Mouse (Mus musculus) frontal cortex, adult 2 months (tissue): ENCODE measurements around the gene Eme2. TPM values are rescaled to one million over a fixed set of nuclear protein-coding genes. Genes with fewer than 3 reads are reported as not detected.

Experiments
- DNase-seq, 2 experiments: peaks; one replicate each; pipeline ENCODE4 v3.0.0; 2022; ENCODE audit warnings: low spot score in 1 of 2; ENCODE audit errors: extremely low spot score in 1 of 2
- polyA plus RNA-seq: library from polyadenylated mRNA; depleted of rRNA; stranded (reverse); fragments of >200 nt; gene quantifications from 2 replicates; pipeline ENCODE4 v1.2.3, GENCODE M21; 2012

Gene Eme2
- polyA plus RNA-seq, 1 experiment: 67.9 TPM

GRCm38 (mm10) chr17:24897600-24897999, 2.7 kb upstream of the Eme2 start:
- DNase-seq: no peak

GRCm38 (mm10) chr17:24896993-24897269, 2.0 kb upstream of the Eme2 start:
- DNase-seq: peak in 1 of 2 experiments; percentile 32

GRCm38 (mm10) chr17:24896241-24896992, 1.5 kb upstream of the Eme2 start, which contains the start of gene Nme3:
Nme3 (plus strand) TSS chr17:24896500.
- DNase-seq: peak in 1 of 2 experiments; percentile 73

GRCm38 (mm10) chr17:24895571-24896240, 819 bp upstream of the Eme2 start:
- no peak for DNase-seq

GRCm38 (mm10) chr17:24894061-24894994, 559 bp downstream of the Eme2 start:
- no peak for DNase-seq

- DNase-seq: no peak
Observed at GRCm38 (mm10) chr17:24893276-24893675, 1.6 kb downstream of the Eme2 start.

GRCm38 (mm10) chr17:24892785-24893184, 2.1 kb downstream of the Eme2 start:
- DNase-seq: no peak

- no peak for DNase-seq
Observed at GRCm38 (mm10) chr17:24891321-24891720, 3.6 kb downstream of the Eme2 start.

- DNase-seq: no peak
Observed at GRCm38 (mm10) chr17:24890151-24891092, 4.5 kb downstream of the Eme2 start.

GRCm38 (mm10) chr17:24888862-24889261, 6.0 kb downstream of the Eme2 start:
- DNase-seq: no peak

- no peak for DNase-seq
Observed at GRCm38 (mm10) chr17:24887291-24888080, 7.4 kb downstream of the Eme2 start.

- peak in 1 of 2 experiments; percentile 37 for DNase-seq
Observed at GRCm38 (mm10) chr17:24886932-24887271, 8.0 kb downstream of the Eme2 start.

GRCm38 (mm10) chr17:24886134-24886931, 8.6 kb downstream of the Eme2 start, which contains the start of the genes Nubp2 and Spsb3:
Nubp2 (minus strand) TSS chr17:24886349.
Spsb3 (plus strand) TSS chr17:24886643.
- DNase-seq: peak; percentile 100

- no peak for DNase-seq
Observed at GRCm38 (mm10) chr17:24885356-24886133, 9.3 kb downstream of the Eme2 start.

- no peak for DNase-seq
Observed at GRCm38 (mm10) chr17:24884391-24884790, 10.5 kb downstream of the Eme2 start.

GRCm38 (mm10) chr17:24881738-24882440, 13.0 kb downstream of the Eme2 start:
- DNase-seq: no peak

GRCm38 (mm10) chr17:24878531-24878930, 16.4 kb downstream of the Eme2 start:
- no peak for DNase-seq
